Mouse (Mus musculus) layer of hippocampus, postnatal 25 days (tissue): ENCODE data around the gene Lrrc29. TPM values are rescaled to one million over a fixed set of nuclear protein-coding genes. Genes with fewer than 3 reads are reported as not detected.

Source experiments
- DNase-seq, 2 experiments: peaks; one replicate each; pipeline ENCODE4 v3.0.0; 2022; ENCODE audit warnings: mixed read lengths in 2 of 2, low spot score in 1 of 2; ENCODE audit errors: extremely low spot score in 1 of 2
- microRNA-seq, 2 experiments: library from miRNA; unstranded; fragments of <30 nt; microRNA quantifications; one replicate each; pipeline ENCODE4 v1.2.0; 2021
- total RNA-seq, 2 experiments: library from RNA; stranded (reverse); gene quantifications; 2 replicates each; pipeline ENCODE4 v1.2.3; 2021

Gene Lrrc29
- total RNA-seq, 2 experiments from 2014 or later: 4.0 to 9.2 TPM

DNA sequence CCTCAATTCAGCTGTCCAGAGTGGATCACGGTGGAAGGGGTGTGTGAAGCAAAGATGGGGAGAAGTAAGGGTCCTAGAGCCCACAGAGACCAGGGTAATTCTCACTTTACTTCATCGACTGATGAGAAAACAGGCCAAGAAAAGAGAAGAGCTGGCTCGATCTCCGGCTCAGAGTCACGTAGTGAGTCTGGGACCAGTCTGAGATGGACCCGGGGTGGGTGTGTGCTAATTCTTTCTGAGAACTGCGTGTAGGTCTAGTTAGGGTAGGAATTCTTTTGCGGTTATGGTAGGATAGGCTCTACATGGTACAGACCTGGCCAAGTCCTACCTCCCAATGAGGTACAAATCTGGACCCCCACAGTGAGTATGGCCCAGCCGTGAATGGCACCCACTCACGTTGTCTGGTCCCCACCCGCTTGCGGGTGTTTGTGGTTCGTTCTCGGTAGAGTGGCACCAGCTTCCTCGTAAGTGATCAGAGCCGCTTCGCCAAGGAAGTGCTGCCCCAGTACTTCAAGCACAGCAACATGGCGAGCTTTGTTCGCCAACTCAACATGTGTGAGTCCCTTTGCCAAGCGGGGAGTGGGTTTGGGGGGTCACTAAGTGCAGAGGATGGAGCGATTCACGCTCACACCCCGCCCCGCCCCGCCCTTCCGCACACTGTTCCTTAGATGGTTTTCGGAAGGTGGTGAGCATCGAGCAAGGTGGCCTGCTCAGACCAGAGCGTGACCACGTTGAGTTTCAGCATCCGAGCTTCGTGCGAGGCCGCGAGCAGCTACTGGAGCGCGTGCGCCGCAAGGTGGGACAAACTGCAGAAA, 55.8 kb downstream of the Lrrc29 start:
- no peak for DNase-seq

DNA sequence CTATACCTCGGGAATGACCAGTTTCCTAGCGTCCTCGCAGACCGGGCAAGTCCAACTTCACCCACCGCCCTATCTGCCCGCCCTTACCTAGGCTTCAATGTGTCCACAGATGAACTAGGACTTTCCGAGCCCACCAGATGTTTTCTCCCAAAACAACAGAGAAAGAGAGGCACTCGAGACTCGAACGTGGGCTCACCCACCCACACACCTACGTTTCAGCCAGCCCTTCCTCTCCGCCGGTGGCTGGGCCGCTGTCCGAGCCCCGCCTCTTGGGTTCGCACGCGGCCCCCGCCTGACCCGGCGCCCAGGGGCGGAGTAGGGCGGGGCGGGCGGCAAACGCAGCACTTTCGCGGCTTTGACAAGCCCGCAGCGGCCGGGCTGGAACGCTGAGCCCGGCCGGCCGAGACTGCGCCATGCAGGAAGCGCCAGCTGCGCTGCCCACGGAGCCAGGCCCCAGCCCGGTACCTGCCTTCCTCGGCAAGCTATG, 56.6 kb downstream of the Lrrc29 start, which contains the start of gene Hsf4:
Gene Hsf4, plus strand, starts transcription at position 341 of the 487 bp plus-strand sequence.
- no peak for DNase-seq

DNA sequence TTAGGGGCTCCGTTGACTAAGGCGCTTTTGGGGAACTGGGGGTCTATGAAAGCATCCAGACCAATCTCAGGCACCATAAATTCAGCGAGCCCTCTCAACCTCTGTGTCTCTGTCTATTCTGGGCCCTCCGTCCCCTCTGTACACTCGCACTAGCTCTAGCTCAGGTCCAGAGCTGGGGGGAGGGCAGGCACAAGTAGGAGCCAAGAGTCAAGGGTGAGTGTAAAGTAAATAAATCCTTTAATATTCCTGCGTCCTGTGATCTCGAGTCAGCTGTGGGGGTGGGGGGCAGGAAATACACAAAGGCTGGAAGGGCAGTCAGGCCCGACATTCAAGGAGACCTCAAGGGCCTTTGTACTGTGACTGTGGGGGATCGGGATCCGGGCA, 57.0 kb downstream of the Lrrc29 start:
- no peak for DNase-seq

DNA sequence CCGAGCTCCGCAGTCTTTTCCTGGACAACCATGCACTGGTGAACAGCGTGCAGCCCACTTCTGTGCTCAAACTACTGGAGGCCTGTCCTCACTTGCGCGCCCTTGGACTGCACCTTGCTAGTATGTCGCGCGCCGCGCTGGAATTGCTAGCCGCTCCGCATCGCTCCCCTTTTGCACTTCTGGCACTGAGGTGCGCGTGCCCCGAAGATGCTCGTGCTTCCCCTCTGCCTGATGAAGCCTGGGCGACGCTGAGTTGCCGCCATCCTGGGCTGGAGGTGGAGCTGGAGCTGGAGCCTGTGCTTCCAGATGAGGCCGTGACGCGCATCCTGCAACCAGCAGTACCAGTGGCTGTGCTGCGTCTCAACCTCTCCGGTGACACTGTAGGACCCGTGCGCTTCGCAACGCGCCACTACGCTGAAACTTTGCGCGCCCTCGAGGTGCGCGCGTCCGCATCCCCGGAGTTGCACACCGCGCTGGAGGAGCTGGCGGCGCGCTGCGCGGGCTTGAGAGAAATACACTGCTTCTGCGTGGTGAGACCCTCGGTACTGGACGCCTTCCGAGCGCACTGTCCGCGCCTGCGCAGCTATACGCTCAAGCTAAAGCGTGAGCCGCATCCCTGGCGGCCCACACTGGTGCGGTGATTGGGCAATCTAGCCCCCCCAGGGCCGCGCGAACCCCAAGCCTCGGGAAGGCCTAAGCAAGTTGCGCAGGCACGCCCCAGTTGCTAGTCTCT, 57.6 kb downstream of the Lrrc29 start:
- DNase-seq: peak; percentile 62 to 66

DNA sequence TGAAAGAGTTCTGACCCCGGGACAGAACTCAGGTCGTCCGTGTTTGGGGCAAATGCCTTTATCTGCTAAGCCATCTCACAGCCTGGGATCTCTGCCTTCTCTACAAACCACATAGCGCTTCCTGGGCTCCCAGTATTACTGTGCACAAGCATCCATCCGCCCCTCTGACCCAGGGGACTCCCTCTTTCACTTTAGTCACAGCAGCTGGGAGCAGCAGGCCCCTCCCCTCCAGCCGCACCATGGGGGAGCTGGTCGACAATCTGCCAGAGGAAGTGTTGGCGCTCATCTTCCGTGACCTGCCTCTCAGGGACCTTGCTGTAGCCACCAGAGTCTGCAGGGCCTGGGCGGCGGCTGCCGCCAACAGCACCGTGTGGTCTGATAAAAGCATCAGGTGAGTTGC, 59.3 kb downstream of the Lrrc29 start:
- no peak for DNase-seq

DNA sequence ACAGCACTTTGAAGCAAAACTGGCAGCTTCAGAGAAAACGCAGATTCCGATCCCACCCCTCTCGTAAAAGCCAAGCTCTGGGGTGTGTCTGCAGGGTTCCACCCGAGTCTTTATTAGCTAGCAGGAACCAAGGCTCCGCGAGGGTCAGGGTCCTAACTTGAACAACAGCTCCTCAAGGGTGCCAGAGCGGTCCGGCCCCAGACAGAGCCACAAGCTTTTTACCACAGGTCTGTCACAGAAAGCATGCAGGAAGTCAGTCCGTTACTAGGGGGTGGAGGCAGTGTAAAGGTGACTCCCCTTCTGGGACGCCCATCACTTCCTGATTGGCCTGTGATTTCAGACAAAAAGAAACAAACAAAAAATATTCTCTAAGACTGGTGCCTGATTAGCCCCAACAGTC, 61.0 kb downstream of the Lrrc29 start:
- no peak for DNase-seq

DNA sequence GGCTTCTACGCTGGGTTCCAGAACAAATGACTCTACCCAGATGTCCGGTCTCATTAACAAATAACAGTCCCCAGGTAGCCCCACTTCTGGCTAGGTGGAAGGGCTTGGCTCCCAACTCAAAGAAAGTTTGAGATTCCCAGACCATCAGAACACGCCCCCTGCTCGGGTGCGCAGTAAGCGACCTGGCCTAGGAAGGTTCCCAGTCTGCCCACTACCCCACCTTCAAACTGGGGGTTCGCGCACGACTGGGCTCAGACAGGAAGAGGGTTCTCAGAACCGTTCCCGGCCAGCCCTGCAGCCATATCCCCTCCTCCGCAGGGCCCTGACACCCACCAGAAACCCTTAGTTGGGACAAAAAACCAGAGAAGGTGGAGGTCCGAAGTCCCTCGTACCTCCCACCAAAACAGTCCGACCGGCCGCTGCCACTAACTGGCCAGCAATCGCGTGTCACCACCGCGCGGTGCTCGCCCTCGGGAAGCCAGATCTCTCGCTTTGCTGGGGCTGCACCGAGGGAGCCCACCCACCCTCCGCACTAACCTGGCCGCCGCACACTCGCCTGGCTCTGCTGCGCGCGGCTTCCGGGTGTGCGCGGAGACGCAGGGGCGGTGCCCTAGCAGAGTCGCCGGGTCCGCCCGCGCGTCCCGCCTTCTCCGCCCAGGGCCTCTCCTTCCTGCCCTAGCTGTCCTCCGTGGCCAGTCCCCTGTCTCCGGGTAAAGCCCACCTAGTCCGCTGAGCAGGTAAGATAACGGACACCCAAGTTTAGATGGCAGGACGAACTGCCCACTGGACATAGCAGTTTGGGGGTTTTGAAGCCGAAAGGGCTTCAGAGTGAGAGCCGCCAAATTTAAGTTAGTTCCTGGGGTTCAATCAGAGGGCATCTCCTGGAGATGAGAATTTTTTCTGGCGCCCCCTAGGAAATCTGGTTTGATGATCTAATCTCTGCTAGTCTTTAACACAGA, 61.8 kb downstream of the Lrrc29 start, which contains the start of the genes Tradd and Fbxl8:
Gene Tradd, minus strand, starts transcription at position 586 of the 959 bp plus-strand sequence.
Gene Fbxl8, plus strand, starts transcription at position 625 of the 959 bp plus-strand sequence.
- no peak for DNase-seq

DNA sequence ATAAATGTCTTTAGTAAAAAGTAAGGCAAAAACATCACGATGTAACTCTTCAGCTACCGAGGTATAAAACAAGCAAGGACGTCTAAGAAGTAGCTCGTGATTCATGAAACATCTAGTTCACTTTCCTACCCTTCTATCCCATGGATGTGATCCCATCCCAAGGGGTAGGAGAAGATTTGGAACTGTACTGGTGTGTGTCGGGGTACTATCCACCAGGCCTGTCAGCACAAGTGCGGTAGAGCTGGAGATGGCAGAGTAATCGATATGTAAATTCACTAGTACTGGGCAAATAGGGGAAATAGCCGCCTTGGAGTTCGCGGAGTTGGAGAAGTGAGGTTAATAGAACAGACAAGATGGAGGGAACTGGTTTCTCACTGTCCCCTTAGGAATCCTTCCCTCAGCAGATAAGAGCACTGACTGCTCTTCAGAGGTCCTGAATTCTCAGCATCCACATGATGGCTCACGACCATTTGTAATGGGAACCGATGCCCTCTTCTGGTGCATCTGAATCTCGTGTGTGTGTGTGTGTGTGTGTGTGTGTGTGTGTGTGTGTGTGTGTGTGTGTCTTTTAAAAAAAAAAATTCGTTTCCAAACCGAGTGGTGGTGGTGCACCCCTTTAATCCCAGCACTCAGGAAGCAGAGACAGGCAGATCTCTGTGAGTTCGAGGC, 62.7 kb downstream of the Lrrc29 start:
- no peak for DNase-seq

Small RNA genes lying within 50 kb of the gene (microRNA-seq; reads per million reads assigned to microRNA genes)
- 0 reads per million in 2 experiments for gene Gm27320
- 10,246 to 11,644 reads per million in 2 experiments for gene Mir328

Other genes starting within 250 kb of the Lrrc29 start
- not detected for gene Ces3b, start 242.5 kb downstream of the Lrrc29 start, total RNA-seq
- gene Ces4a, start 194.5 kb downstream of the Lrrc29 start, total RNA-seq: not detected
- gene Cbfb, start 155.6 kb downstream of the Lrrc29 start, total RNA-seq: 10 to 100 TPM; 22.0 to 22.1 TPM
- gene D230025D16Rik, start 101.1 kb downstream of the Lrrc29 start, total RNA-seq: 10 to 100 TPM; 35.4 to 36.4 TPM
- gene B3gnt9, start 71.1 kb downstream of the Lrrc29 start, total RNA-seq: 1 to 10 TPM; 4.0 to 4.4 TPM
- gene Tradd, start 61.7 kb downstream of the Lrrc29 start, total RNA-seq: 10 to 100 TPM in 1 of 2 experiments, 1 to 10 TPM in 1; 4.6 to 10.9 TPM
- under 1 TPM; 0.69 to 0.94 TPM for gene Fbxl8, start 61.6 kb downstream of the Lrrc29 start, total RNA-seq
- gene Hsf4, start 56.5 kb downstream of the Lrrc29 start, total RNA-seq: 1 to 10 TPM; 4.1 to 5.0 TPM
- gene Nol3, start 50.1 kb downstream of the Lrrc29 start, total RNA-seq: 1 to 10 TPM; 6.8 to 7.8 TPM
- gene 4931428F04Rik, start 36.4 kb downstream of the Lrrc29 start, total RNA-seq: 10 to 100 TPM; 21.7 to 24.4 TPM
- gene Exoc3l, start 30.2 kb downstream of the Lrrc29 start, total RNA-seq: 1 to 10 TPM in 1 of 2 experiments, under 1 TPM in 1; 0.98 to 1.3 TPM
- gene E2f4, start 28.6 kb downstream of the Lrrc29 start, total RNA-seq: 10 to 100 TPM; 31.4 to 34.7 TPM
- gene Elmo3, start 20.7 kb downstream of the Lrrc29 start, total RNA-seq: under 1 TPM; 0.61 to 0.64 TPM
- gene Tmem208, start 76 bp upstream of the Lrrc29 start, total RNA-seq: 10 to 100 TPM; 40.7 to 45.2 TPM
- gene Fhod1, start 21.7 kb upstream of the Lrrc29 start, total RNA-seq: 1 to 10 TPM; 1.7 to 2.8 TPM
- gene Slc9a5, start 22.6 kb upstream of the Lrrc29 start, total RNA-seq: 10 to 100 TPM; 12.5 to 13.4 TPM
- 1 to 10 TPM in 1 of 2 experiments, under 1 TPM in 1; 0.49 to 1.1 TPM for gene Plekhg4, start 47.0 kb upstream of the Lrrc29 start, total RNA-seq
- gene Kctd19, start 87.2 kb upstream of the Lrrc29 start, total RNA-seq: not detected
- under 1 TPM; 0.34 to 0.59 TPM for gene Lrrc36, start 87.3 kb upstream of the Lrrc29 start, total RNA-seq
- 10 to 100 TPM; 26.7 to 33.7 TPM for gene Tppp3, start 145.2 kb upstream of the Lrrc29 start, total RNA-seq
- gene Zdhhc1, start 170.6 kb upstream of the Lrrc29 start, total RNA-seq: 10 to 100 TPM; 27.6 to 34.0 TPM
- gene Hsd11b2, start 192.5 kb upstream of the Lrrc29 start, total RNA-seq: under 1 TPM in 1 of 2 experiments, not detected in 1; 0.15 TPM
- gene Atp6v0d1, start 239.8 kb upstream of the Lrrc29 start, total RNA-seq: 100 to 1,000 TPM; 293 to 332 TPM